Mouse (Mus musculus): ENCODE data around the gene Enoph1.

GRCm38 (mm10) chr5:100032107-100032506 is 7.7 kb upstream of the Enoph1 start:
- no peak for TF ChIP-seq GATA1 (IDR thresholded peaks at IDR 0.05; ENCODE audit: borderline replicate concordance, low read length)
- TF ChIP-seq FLI1 (IDR thresholded peaks at IDR 0.05; ENCODE audit: low read length) = no peak
